Mouse (Mus musculus) C2C12 (cell line): ENCODE measurements around the gene Immp2l. TPM values are rescaled to one million over a fixed set of nuclear protein-coding genes. Genes with fewer than 3 reads are reported as not detected.

Source experiments
- H3K27me3 ChIP-seq: one replicate; pipeline ENCODE4 v1.6.1; 2011; ENCODE audit not compliant: control insufficient read depth, insufficient read depth, insufficient read length
- H3K36me3 ChIP-seq: one replicate; pipeline ENCODE4 v1.6.1; 2011; ENCODE audit not compliant: control insufficient read depth, insufficient read depth
- H3K4me3 ChIP-seq: one replicate; pipeline ENCODE4 v1.5.1; 2011; ENCODE audit warnings: mild to moderate bottlenecking, control low read depth; ENCODE audit not compliant: poor library complexity, insufficient read depth, severe bottlenecking
- H3K79me2 ChIP-seq: one replicate; pipeline ENCODE4 v1.6.1; 2011; ENCODE audit not compliant: control insufficient read depth, insufficient read depth
- H3K79me3 ChIP-seq: one replicate; pipeline ENCODE4 v1.6.1; 2011; ENCODE audit warnings: low read depth, control low read depth
- H3ac ChIP-seq: one replicate; pipeline ENCODE3; 2011; ENCODE audit warnings: low read depth; ENCODE audit not compliant: control insufficient read depth, insufficient read length
- CEBPB ChIP-seq: IDR thresholded peaks from one replicate; pipeline ENCODE4 v1.6.1; 2011; ENCODE audit warnings: low read depth, mild to moderate bottlenecking, control low read depth, moderate library complexity
- CTCF ChIP-seq: IDR thresholded peaks from one replicate; pipeline ENCODE4 v1.5.1; 2011; ENCODE audit not compliant: control insufficient read depth, insufficient read depth, insufficient read length
- FOSL1 ChIP-seq: IDR thresholded peaks from one replicate; pipeline ENCODE4 v1.8.0; 2011; ENCODE audit warnings: mild to moderate bottlenecking, low read length; ENCODE audit not compliant: poor library complexity, insufficient read depth, severe bottlenecking
- MAX ChIP-seq: IDR thresholded peaks from one replicate; pipeline ENCODE4 v1.6.1; 2011; ENCODE audit warnings: mild to moderate bottlenecking, control low read depth
- MYOD1 ChIP-seq: IDR thresholded peaks from one replicate; pipeline ENCODE4 v1.6.1; 2011; ENCODE audit warnings: low read depth; ENCODE audit not compliant: control insufficient read depth, insufficient read length
- MYOG ChIP-seq: IDR thresholded peaks from one replicate; pipeline ENCODE4 v1.6.1; 2011; ENCODE audit not compliant: control insufficient read depth, insufficient read length; ENCODE audit errors: extremely low read depth
- USF1 ChIP-seq: IDR thresholded peaks from one replicate; pipeline ENCODE4 v1.6.1; 2011; ENCODE audit warnings: low read depth, mild to moderate bottlenecking, control low read depth, moderate library complexity
- polyA plus RNA-seq: library from polyadenylated mRNA; unstranded; fragments of >200 nt; fragmentation: generic; extraction: Trizol; gene quantifications from one replicate; pipeline ENCODE4 v1.2.1, GENCODE M21; 2012; ENCODE audit warnings: missing spikeins

The Immp2l gene
- polyA plus RNA-seq, 1 experiment, result 6.2 TPM

DNA sequence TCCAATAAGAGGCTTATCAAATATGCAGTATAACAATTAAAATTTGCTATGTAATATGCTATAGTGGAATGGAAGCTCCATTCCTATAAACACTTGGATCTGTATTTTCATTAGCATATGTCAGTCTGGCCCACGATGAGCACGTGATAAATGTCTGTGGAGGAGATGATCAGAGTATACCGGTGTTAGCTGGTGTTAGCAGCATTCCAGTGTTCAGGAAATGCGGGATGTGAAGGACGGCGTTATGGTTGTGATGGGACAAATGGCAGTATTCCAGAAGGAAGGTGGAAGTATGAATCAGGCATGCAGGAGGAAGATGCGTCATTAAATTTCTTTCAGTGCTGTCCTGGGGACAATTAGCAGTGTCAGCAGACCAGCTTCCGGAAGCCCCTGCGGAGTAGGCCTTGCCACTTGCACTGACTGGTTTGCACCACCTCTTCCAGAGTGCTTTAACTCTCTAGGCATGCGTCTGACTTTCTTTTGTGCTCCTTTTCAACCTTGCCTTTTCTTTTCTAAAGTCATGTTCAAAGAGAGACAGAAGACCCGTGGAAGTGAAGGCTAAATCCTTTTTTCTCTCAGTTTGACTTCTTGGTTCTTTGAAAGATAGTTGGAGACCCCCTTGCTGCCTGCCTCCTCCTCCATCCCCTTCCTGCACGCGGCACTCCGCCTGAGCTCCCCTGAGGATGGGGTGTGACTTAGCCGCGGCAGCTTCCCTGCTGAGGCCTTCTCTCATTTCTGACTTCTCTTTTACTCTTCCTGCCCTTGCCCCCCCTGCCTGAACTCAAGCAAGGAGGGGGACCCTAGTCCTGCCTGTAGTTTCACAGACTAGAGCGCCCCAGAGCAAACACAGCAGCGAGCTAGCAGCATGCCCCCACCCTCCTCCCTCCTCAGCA, 541.9 kb downstream of the Immp2l start:
- Histone ChIP-seq H3K4me3 (no peak overlapping the region), H3ac (no peak overlapping the region)

DNA sequence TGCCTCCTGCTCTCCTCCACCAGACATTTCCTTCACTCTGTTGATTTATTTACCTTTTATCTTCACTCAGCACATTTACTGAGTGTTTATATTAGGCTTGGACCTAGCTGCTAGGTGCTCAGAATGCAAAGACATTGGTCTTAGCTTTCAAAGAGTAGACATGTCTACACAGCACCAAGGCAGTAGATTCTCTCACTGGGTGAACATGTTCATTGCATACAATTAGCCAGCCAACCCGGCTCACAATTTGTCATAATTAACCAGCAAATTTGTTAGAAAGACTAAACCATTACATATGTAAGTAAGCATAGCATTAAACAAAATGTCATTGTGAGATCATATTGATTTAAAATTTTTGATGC, 542.5 kb downstream of the Immp2l start:
- no peak overlapping the region for H3K4me3 ChIP-seq
- H3K79me2 ChIP-seq, result no peaks in the 10 kb centered on the region
- TF ChIP-seq CTCF, result no peak
- no peak for TF ChIP-seq USF1
- no peak for TF ChIP-seq FOSL1
- TF ChIP-seq CEBPB, result no peak
- no peak for TF ChIP-seq MAX
- TF ChIP-seq MYOG, result no peak
- TF ChIP-seq MYOD1, result no peak
- no peak overlapping the region for H3ac ChIP-seq
- H3K27me3 ChIP-seq, result no peaks in the 10 kb centered on the region
- H3K79me3 ChIP-seq, result no peaks in the 10 kb centered on the region
- no peaks in the 10 kb centered on the region for H3K36me3 ChIP-seq

More for the DNA sequence above, 541.9 kb downstream of the Immp2l start:
- no peak for TF ChIP-seq USF1
- no peak for TF ChIP-seq FOSL1
- TF ChIP-seq MYOD1, result no peak
- TF ChIP-seq CTCF, result no peak
- no peak for TF ChIP-seq CEBPB
- no peak for TF ChIP-seq MAX
- TF ChIP-seq MYOG, result no peak
- Histone ChIP-seq H3K27me3 (no peaks in the 10 kb centered on the region), H3K36me3 (no peaks in the 10 kb centered on the region), H3K79me2 (no peaks in the 10 kb centered on the region), H3K79me3 (no peaks in the 10 kb centered on the region)

DNA sequence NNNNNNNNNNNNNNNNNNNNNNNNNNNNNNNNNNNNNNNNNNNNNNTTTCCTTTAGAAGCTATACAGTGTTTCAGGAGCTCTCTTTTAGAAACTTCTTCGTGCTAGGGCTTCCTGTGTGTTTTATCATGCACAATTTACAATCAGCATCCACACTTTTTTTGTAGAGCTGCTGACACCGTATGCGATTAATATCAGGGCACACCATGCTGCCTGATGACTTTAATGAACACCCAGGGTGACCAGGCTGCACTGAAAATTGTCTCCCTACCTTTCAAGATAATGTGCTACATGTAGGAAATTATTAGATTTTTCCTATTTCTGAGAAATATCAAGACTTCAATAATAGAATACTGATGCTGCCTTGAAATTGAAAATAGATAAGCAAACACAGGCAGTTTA, 549.9 kb downstream of the Immp2l start:
- Histone ChIP-seq H3K36me3 (no peaks in the 10 kb centered on the region), H3K27me3 (no peaks in the 10 kb centered on the region), H3ac (no peak overlapping the region), H3K4me3 (no peak overlapping the region), H3K79me3 (no peaks in the 10 kb centered on the region), H3K79me2 (no peaks in the 10 kb centered on the region)
- no peak for TF ChIP-seq MYOG
- no peak for TF ChIP-seq MAX

DNA sequence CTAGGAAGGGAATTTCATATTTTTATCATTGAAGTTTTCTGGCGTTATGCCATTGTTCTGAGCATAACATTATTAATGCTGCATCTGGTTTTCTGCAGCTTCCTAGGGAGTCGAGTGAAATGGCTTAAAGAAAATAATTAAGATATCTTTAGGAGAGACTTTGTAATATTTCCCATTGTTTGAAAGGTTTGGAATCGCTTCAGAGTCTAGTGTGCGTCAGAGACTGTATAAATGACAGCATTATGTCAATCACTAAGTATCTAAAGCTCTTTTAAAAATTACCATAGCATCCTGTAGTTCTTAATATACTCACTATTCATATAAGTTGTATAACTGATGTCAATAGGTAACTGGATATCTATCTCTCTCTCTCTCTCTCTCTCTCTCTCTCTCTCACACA, 551.3 kb downstream of the Immp2l start:
- no peaks in the 10 kb centered on the region for H3K27me3 ChIP-seq
- no peaks in the 10 kb centered on the region for H3K36me3 ChIP-seq
- no peak for TF ChIP-seq MAX
- no peaks in the 10 kb centered on the region for H3K79me3 ChIP-seq
- H3K4me3 ChIP-seq, result no peak overlapping the region
- H3K79me2 ChIP-seq, result no peaks in the 10 kb centered on the region
- H3ac ChIP-seq, result no peak overlapping the region

- Histone ChIP-seq H3ac (no peak overlapping the region), H3K79me3 (no peaks in the 10 kb centered on the region), H3K36me3 (no peaks in the 10 kb centered on the region), H3K79me2 (no peaks in the 10 kb centered on the region), H3K4me3 (no peak overlapping the region), H3K27me3 (no peaks in the 10 kb centered on the region)
- no peak for TF ChIP-seq MAX
- no peak for TF ChIP-seq CEBPB
- TF ChIP-seq MYOD1, result no peak
- TF ChIP-seq FOSL1, result no peak
- no peak for TF ChIP-seq USF1
- no peak for TF ChIP-seq MYOG
- TF ChIP-seq CTCF, result no peak
These were observed 569.5 kb downstream of the Immp2l start for GRCm38 (mm10) chr12:41593401-41593800.

- Histone ChIP-seq H3K27me3 (no peaks in the 10 kb centered on the region), H3K36me3 (no peaks in the 10 kb centered on the region), H3K4me3 (no peak overlapping the region), H3K79me2 (no peaks in the 10 kb centered on the region), H3K79me3 (no peaks in the 10 kb centered on the region), H3ac (no peak overlapping the region)
- no peak for TF ChIP-seq FOSL1
- no peak for TF ChIP-seq CEBPB
- TF ChIP-seq MYOG, result no peak
- TF ChIP-seq MAX, result no peak
- TF ChIP-seq CTCF, result no peak
These were observed 570.1 kb downstream of the Immp2l start for GRCm38 (mm10) chr12:41594037-41594436.
